Mouse (Mus musculus) T-helper 17 cell (primary cell): Measurements from ENCODE around the gene Ptma.

Experiments used
- in situ Hi-C, 2 experiments: fragments of 300-600 bp; cut with MboI, MseI; formaldehyde crosslinking; loops; 1 replicate in 1 of 2; 2 replicates in 1 of 2; pipeline ENCODE4 v1.15.1; 2025; ENCODE audit warnings: high pct_unique_total_duplicates in 2 of 2

Ptma gene

GRCm38 (mm10) chr1:86533411-86534130 is 7.0 kb downstream of the Ptma start:
- in situ Hi-C loops: loop anchor here (5.0 kb wide), 2 partner anchors 49 to 91 kb away; partner anchors contain the start of genes Cops7b (in 2 of the 2) and Pde6d (in 2 of the 2)

- in situ Hi-C loops: loop anchor here in 1 of 2 experiments (5.0 kb wide), 1 partner anchor 36 kb away; no protein-coding TSS in a partner anchor
Measured at GRCm38 (mm10) chr1:86538383-86538782, 11.9 kb downstream of the Ptma start.

- in situ Hi-C loops: loop anchor here in 1 of 2 experiments (5.0 kb wide), 1 partner anchor 37 kb away; no protein-coding TSS in a partner anchor
Measured at GRCm38 (mm10) chr1:86539583-86539982, 13.1 kb downstream of the Ptma start.

DNA sequence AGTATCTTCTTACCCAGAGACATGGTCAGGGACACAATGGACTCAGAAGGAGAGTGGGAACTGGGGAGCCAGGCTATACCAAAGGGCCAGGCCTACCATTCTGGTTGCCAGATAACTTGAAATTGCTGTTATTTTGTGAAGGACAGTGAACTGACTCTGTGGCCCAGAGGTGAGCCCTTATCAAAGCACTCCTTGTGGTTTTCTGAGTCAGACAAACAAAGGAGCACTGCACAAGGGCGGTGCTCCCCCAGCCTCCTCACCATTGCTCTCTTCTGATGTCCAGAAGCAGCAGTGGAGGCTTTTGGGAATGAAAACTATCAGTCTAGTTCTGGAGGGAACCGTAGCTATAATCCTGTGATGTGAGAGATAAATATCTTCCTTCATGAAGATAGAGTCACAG is 16.1 kb downstream of the Ptma start:
- in situ Hi-C loops: no loop called here

GRCm38 (mm10) chr1:86546797-86547196 is 20.3 kb downstream of the Ptma start:
- in situ Hi-C loops: no loop called here

DNA sequence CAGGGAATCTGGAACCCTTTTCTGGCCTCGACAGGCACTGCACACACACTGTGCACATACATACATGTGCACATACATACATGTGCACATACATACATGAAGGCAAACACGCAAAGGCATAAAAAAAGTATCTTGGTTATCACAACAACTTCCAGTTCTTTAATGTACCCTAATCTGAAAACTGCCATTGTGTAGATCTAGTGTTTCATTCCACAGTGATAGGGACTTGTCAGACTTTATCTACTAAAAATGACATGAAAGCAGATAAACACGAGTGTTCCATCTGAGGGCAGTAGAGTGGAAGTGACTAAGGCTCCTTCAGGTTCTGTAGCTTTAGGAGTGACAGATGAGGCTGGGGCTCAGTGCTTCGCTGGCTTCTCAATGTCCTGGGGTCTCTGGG is 24.8 kb downstream of the Ptma start:
- in situ Hi-C loops: no loop called here

DNA sequence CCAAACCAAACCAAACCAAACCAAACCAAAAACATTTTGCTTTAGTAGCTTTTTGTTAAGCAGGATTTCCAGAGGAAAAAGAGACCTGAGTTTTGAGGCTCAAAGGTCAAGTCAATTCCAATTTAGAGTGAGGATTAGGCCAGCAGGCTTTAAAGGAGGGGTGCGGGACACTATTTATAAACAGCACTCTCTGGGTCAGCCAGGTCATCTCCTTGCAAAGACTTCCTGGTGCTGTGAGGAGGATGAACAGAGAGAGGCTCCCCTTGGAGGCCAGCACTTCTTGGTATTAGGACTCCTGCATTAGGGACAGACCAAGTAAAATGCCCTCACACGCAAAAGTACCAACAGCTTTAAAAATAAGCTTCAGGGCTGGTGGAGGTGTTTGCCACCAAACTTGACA is 25.4 kb downstream of the Ptma start:
- in situ Hi-C loops: no loop called here

- in situ Hi-C loops: no loop called here
Measured at GRCm38 (mm10) chr1:86555665-86556064, 29.1 kb downstream of the Ptma start.

DNA sequence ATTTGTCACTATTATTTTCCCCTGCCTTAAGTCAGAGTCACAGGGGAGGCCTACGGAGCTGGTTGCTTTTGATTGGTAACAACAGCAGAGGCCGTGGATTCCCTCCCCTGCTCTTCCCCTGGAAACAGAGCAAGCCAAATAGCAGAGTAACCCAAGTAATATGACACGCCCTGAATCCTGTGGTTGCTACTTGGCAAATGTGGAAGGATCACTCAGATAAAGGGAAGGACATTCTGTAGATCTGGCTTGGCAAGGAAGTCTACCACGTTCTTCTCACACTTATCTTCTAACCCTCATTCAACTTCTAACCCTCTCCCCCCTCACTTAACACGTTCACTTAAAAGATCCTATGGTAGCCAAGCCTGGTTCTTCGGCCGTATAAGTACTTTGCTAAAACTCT is 31.3 kb downstream of the Ptma start:
- in situ Hi-C loops: no loop called here

DNA sequence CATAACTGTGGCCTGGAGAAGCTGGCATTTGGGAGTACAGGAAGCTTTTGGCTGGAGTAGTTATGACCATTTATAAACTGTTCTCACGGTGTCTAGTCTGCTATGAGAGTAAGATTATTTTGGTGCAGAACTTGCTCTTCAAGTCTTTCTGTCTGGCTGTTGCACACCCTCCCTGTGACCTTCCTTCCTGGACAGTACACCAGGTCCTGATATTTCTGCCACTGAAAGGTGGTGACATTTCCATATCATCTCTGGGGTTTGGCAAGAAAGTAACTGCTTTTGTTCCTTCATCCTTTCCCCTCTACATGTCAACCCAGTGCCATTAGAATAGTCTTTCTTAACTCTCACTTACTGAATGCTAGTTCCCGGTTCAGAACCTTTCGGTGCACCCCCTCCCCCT is 32.7 kb downstream of the Ptma start:
- in situ Hi-C loops: no loop called here

DNA sequence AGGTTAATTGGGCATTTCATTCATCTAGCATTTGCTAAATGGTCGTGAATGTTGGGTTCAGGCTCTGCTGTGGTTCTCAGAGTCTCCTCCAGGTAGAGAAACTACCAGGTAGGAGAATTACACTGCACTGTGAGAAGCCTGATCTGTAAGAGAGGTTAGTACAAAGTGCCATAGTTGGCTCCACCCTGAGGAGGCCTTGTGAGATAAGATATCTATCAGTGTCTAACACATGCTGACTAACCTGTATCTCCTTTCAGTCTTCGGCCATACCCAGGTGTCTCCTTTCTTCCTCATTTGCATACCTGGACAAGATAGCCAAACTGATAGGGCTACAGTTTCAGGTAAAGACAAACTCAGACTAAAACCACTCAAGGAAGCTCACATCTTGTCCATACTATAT is 36.1 kb downstream of the Ptma start:
- in situ Hi-C loops: loop anchor here in 1 of 2 experiments (10.0 kb wide), 1 partner anchor 298 kb away; no protein-coding TSS in a partner anchor

DNA sequence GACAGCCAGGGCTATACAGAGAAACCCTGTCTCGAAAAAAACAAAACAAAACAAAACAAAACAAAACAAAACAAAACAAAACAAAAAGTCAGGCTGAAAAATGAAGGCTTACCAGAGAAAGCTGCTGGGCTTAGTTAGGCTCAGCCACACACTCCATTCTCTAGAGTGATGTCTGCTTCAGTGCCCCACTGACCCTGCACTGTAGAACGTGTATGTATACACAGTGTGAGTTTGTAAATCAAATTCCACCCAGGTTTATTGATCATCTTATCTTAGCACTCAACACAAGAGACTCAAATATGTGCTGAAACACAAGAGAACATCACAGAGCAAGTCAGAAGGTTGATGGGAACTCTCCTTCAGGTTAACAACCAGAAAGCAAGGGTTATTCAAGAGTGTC is 41.9 kb downstream of the Ptma start:
- in situ Hi-C loops: loop anchor here in 1 of 2 experiments (10.0 kb wide), 1 partner anchor 304 kb away; no protein-coding TSS in a partner anchor

DNA sequence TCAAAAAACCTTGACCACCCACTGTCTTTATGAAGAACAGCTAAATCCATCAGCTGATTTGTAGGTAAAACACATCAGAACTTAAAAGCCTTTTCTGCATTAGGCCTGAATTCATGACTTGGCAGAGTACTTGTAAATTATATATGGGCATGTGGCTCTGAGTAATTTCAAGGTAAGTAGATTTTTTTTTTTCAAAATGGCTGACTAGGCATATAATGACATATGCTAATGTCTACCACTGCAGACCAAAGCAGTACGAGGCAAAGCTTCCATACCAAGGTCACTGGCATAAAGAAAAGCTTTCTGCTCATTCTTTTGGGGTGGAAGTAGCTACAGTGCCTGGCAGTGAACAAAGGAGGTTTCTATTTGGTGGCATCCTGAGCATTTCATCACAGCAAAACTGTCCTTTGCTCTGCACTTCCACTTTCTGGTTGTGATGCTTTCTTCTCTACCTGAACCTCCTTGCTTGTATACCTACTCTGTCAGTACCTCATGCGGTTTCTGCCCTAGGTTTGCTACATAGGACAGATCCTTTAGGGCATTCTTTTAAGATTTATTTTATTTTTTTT is 42.9 kb downstream of the Ptma start:
- in situ Hi-C loops: loop anchor here in 1 of 2 experiments (10.0 kb wide), 1 partner anchor 305 kb away; no protein-coding TSS in a partner anchor

- in situ Hi-C loops: no loop called here
Measured at GRCm38 (mm10) chr1:86571381-86571780, 44.9 kb downstream of the Ptma start.

- in situ Hi-C loops: no loop called here
Measured at GRCm38 (mm10) chr1:86571941-86572340, 45.4 kb downstream of the Ptma start.
